20 mouse cellular contexts compared by ENCODE assay signal in genomic region chr6:87744632-87745031, GRCm38 (mm10). TPM values are rescaled to one million over a fixed set of nuclear protein-coding genes. Genes with fewer than 3 reads are reported as not detected.
"Had no signal": no experiment of that assay in that cellular context is flagged by ENCODE, and none has a peak within 500 bp of the region (broad histone marks: within the 10 kb centered on the region; RNA-seq: fewer than 3 reads in every experiment).

No protein-coding gene starts in this region.

- ATAC-seq: hindbrain, embryonic 16.5 days; inflammation-experienced regulatory T-cells, adult 6 months; intestine, embryonic 15.5 days; intestine, postnatal 0 days had no signal

- H3K4me2 ChIP-seq: heart, embryonic 11.5 days; hindbrain, embryonic 12.5 days; hindbrain, embryonic 14.5 days; intestine, embryonic 15.5 days; limb, embryonic 12.5 days had no signal

- H3K36me3 ChIP-seq: hindbrain, embryonic 12.5 days; intestine, embryonic 15.5 days; limb, embryonic 10.5 days; limb, embryonic 12.5 days had no signal

- H3K4me3 ChIP-seq: gastrocnemius, adult 2 months; heart, adult 2 months; hindbrain, embryonic 10.5 days; hindbrain, embryonic 12.5 days; intestine, embryonic 15.5 days; layer of hippocampus, adult 2 months; left cerebral cortex, adult 2 months; limb, embryonic 10.5 days; limb, embryonic 12.5 days had no signal

- H3K9me3 ChIP-seq: hindbrain, embryonic 10.5 days; hindbrain, embryonic 12.5 days; intestine, embryonic 15.5 days; limb, embryonic 10.5 days; limb, embryonic 12.5 days had no signal

- H3K9ac ChIP-seq: hindbrain, embryonic 12.5 days; hindbrain, embryonic 14.5 days; intestine, embryonic 15.5 days; limb, embryonic 12.5 days had no signal

- H3K27me3 ChIP-seq: intestine, embryonic 15.5 days; limb, embryonic 12.5 days had no signal

- H3K4me1 ChIP-seq: hindbrain, embryonic 12.5 days; limb, embryonic 10.5 days; limb, embryonic 12.5 days had no signal

- H3K27ac ChIP-seq: gastrocnemius, adult 2 months; heart, adult 2 months; hindbrain, embryonic 10.5 days; hindbrain, embryonic 12.5 days; hindbrain, embryonic 14.5 days; intestine, embryonic 15.5 days; layer of hippocampus, adult 2 months; left cerebral cortex, adult 2 months; limb, embryonic 10.5 days; limb, embryonic 12.5 days had no signal

- DNase-seq: gastrocnemius, postnatal 10 days; gastrocnemius, postnatal 25 days; heart, adult 2 months; kidney, adult 18-20 months; kidney, adult 8-10 months had no signal

RNA-seq across cellular contexts. Expression of gene Efcc1, which starts 14.0 kb away (rescaled TPM):
- polyA plus RNA-seq: heart, embryonic 11.5 days had no signal

RNA-seq across cellular contexts. Expression of gene Gp9, which starts 33.2 kb away (rescaled TPM):
- total RNA-seq: gastrocnemius, adult 2 months; gastrocnemius, postnatal 10 days; gastrocnemius, postnatal 25 days; granulocyte monocyte progenitor cell, adult 5-6 weeks had no signal
- polyA plus RNA-seq: liver, adult 2 months had no signal
